Mouse (Mus musculus): ENCODE measurements around the gene Gm49711.

- no peak for TF ChIP-seq TAL1 (IDR thresholded peaks at IDR 0.05; ENCODE audit: low read length)
- TF ChIP-seq GATA1 (IDR thresholded peaks at IDR 0.05; ENCODE audit: low read length), result no peak
Observed at GRCm38 (mm10) chr16:92021656-92022400, 36.3 kb upstream of the Gm49711 start.

All from erythroblast, embryonic 14.5 days (primary cell).